Mouse (Mus musculus) heart, adult 8-10 months (tissue): ENCODE data around the gene Zfp970. TPM values are rescaled to one million over a fixed set of nuclear protein-coding genes. Genes with fewer than 3 reads are reported as not detected.
"Not testable (repeated sequence)": the region's sequence is repeated elsewhere in the genome, so short reads cannot be mapped to it uniquely, and the experiment has no call there.

Experiments
- DNase-seq: peaks from one replicate; pipeline ENCODE4 v3.0.0; 2022; ENCODE audit warnings: low spot score
- total RNA-seq, 4 experiments: library from RNA; stranded (reverse); gene quantifications; 2 replicates each; pipeline ENCODE4 v1.2.4; 2022

The Zfp970 gene
- total RNA-seq = 100 to 1,000 TPM; 568 to 760 (median 586) TPM

DNA sequence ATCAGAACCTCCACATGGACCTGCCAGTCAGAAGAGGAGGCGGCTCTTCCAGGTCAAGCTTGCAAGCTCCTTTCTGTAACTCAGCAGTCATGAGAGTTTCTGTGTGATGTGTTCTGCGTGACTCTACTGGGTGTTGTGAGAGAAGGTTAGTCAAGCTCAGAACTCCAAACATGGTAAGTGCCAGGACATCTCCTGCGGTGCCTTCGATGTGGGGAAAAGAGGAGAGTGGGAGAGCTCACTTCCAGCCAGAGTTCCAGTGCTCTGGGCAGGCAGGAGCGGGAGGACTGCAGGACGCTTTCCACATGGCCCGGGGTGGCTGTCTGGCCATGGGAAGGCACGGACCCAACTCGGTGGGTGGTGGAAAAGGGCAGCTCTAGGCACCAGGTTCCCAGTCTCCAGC, at the start of gene Zfp970:
Gene Zfp970, plus strand, starts transcription at position 58 of the 400 bp plus-strand sequence.
- DNase-seq = not testable (repeated sequence)

DNA sequence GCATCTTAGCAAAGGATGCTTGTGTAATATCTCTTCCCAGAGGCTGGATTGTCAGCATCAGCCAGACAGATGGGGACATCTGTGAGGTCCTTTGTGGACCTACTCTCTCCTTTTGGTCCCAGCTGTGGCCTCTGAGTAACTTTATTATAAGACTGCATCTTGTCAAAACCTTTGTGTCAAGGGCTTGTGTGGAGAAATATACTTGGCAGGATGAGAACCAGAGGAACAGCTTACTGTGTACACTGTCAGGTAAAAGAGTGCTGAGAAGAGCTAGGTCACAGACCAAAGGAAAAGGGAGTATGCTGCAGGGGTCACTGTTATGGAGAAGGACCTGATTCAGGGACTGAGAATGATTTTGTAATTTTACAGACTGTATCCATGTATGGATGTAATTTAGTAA, 3.7 kb downstream of the Zfp970 start:
- DNase-seq = not testable (repeated sequence)

DNA sequence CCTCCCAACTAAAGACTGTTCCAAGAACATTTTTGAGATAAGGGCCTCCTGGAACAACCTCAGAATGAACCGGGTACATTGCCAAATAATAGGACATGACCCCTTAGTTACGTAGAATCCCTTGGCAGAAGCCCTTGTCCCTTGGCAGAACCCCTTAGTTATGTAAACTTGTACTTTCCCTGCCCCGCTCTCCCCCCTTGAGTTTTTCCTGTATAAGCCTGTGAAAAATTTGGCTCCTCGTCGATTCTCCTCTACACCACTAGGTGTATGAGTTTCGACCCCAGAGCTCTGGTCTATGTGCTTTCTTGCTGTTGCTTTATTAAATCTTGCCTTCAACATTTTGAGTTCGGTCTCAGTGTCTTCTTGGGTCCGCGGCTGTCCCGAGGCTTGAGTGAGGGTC, 7.7 kb downstream of the Zfp970 start:
- DNase-seq = peak; percentile 60

- DNase-seq = not testable (repeated sequence)
These were observed 17.4 kb downstream of the Zfp970 start for GRCm38 (mm10) chr2:177481971-177482370.

DNA sequence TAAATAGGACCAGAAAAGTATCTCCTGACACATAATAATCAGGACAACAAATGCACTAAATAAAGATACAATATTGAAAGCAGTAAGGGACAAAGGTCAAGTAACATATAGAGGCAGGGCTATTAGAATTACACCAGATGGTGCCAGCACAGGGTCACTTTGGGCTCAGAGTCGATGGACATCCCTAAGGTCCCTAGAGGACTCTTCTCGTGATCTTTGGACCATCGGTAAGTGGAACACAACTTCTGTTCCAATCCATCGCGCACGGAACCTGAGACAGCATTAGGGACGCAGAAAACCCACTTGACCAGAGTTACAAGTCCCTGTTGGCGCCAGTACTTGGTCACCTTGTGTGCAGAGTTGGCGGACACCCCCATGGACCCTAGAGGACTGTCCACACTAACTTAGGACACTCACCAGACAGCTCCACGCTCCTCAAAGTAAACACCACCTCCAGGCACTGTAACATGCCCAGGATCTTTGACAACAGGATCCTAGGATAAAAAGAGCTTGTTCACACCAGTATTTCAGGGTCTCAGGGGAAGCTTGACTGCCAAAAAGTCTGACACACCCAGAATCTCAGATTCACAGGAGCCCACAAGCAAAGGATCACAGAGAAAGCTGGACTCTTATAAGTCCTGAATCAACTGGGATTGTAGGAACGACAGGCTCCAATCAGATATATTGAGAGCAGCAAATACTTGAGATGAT, 18.9 kb downstream of the Zfp970 start:
- not testable (repeated sequence) for DNase-seq

GRCm38 (mm10) chr2:177498067-177498466, 33.5 kb downstream of the Zfp970 start, which contains the start of gene Gm14403:
Gm14403 (plus strand) TSS chr2:177498215.
- DNase-seq = peak; percentile 75

DNA sequence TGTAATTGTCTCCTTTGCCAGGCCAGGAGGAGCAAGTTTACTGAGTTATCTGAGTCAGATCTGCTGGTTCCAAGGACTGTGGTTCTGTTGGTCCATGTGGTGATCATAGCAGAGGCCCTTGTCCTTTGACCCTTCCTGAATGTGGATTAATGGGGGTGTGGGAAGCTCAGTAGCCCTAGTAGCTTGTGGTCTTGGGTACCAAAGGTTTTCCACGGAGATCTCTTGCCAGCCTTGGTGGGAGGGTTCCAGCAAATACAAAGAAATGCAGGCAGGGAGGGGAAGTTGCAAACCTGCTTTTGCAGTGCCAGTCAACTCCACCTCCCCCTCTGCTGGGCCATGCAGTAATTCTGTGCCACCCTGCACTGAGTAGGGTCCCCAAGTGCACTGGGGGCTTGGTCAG, 34.6 kb downstream of the Zfp970 start:
- DNase-seq = not testable (repeated sequence)

DNA sequence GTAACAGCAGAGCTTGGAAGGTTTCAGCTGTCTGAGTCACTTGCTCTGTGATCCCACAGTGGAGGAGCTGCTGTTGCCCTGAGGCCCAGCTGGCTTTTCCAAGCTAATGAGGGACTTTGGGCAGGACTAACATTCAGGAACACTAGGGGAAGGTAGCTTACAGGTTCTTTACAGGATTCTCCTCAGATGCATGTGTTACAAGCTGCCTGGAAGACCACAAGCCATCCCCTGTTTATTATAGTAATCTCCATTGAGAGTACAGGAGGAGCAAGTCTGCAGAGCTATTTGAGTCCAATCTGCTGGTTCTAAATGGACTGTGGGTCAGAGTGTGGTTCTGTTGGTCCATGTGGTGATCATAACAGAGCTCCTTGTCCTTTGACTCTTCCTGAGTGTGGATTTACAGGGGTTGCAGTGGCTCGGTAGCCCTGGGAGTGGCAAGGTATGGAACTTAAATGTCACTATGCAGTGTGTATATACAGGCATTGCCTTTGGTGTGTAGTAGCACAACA, 40.7 kb downstream of the Zfp970 start:
- not testable (repeated sequence) for DNase-seq

DNA sequence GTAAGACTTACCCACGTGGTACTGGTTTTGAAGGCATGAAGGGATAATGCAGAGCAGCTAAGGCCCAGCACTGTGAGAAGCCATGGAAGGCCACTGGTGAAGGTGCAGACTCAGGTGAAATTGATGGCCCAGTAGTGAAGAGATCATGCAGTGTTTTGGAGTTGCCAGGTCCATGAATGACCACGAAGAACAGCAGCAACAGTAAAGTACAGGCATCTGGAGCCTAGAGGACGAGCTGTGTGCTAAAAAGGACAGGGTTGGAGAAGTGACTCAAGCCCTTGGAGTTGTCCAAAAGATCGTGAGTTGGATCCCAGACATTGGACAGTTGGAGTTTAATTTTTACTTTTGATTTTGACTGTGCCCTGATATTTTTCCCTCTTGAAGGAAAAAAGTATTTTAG, 46.8 kb downstream of the Zfp970 start:
- not testable (repeated sequence) for DNase-seq

DNA sequence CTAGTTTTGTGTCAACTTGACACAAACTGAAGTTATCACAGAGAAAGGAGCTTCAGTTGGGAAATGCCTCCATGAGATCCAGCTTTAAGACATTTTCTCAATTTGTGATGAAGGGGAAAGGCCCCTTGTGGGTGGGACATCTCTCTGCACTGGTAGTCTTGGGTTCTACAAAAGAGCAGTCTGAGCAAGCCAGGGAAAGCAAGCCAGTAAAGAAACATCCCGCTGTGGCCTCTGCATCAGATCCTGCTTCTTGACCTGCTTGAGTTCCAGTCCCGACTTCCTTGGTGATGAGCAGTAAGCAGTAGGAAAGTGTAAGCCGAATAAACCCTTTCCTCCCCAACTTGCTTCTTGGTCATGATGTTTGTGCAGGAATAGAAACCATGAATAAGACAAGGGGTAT, 47.4 kb downstream of the Zfp970 start:
- not testable (repeated sequence) for DNase-seq

GRCm38 (mm10) chr2:177513991-177514479, 49.5 kb downstream of the Zfp970 start:
- DNase-seq = not testable (repeated sequence)

- not testable (repeated sequence) for DNase-seq
These were observed 53.2 kb downstream of the Zfp970 start for GRCm38 (mm10) chr2:177517746-177518145.

DNA sequence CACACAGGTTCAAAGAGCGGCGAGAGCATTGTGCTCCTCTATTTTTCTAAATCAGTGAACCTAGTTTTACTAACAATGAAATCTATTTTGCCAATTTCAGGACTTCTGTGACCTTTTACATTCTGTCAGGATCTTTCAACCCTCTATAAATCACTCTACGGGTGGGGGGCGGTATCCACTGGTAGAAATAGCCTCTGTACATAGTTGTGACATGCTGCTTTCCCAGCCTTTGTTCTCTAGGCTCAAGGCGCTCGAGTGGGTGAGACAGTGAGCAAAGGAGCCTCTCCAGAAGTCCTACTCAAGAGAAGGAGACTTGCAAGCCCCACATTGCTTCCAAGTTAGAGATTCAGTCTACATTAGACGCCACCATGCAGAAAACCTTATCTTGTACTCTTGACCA, 53.8 kb downstream of the Zfp970 start:
- not testable (repeated sequence) for DNase-seq

DNA sequence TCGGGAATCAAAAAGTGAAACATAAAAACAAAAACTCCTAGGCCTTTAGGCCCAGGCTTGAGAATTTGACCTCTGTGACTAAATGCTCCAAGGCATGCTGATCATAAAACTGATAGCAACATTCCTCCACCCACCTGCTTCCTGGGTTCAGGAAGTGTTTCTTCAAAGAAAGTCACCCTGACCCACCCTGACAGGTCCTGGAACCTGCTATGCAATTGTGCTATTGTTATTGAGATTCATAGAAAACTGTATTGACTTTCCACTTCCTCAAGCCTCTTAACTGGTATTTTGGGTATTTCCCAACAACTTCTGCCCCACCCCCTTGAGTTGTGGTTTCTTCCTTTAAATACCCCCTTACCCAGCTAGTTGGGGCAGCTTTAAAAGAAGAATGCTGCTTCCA, 54.4 kb downstream of the Zfp970 start:
- DNase-seq = not testable (repeated sequence)

GRCm38 (mm10) chr2:177520035-177520434, 55.5 kb downstream of the Zfp970 start:
- no peak for DNase-seq

GRCm38 (mm10) chr2:177523061-177523460, 58.5 kb downstream of the Zfp970 start:
- no peak for DNase-seq

GRCm38 (mm10) chr2:177523674-177524073, 59.1 kb downstream of the Zfp970 start:
- DNase-seq = not testable (repeated sequence)

GRCm38 (mm10) chr2:177524171-177524570, 59.6 kb downstream of the Zfp970 start:
- DNase-seq = not testable (repeated sequence)

Other genes with a start within 250 kb of the Zfp970 start
- gene Gm14409, start 197.7 kb upstream of the Zfp970 start, total RNA-seq = 1 to 10 TPM in 3 of 4 experiments, under 1 TPM in 1; 0.89 to 2.1 (median 1.7) TPM
- gene Gm14412, start 140.4 kb upstream of the Zfp970 start, total RNA-seq = 1 to 10 TPM; 1.3 to 1.9 (median 1.5) TPM
- 10 to 100 TPM; 16.2 to 18.2 (median 17.7) TPM for gene Gm14418, start 66.4 kb upstream of the Zfp970 start, total RNA-seq
- gene Gm14403, start 33.5 kb downstream of the Zfp970 start, total RNA-seq = 100 to 1,000 TPM in 1 of 4 experiments, 10 to 100 TPM in 3; 76.9 to 109 (median 91.3) TPM
- gene Gm14406, start 113.5 kb downstream of the Zfp970 start, total RNA-seq = under 1 TPM in 1 of 4 experiments, not detected in 3; 0.69 TPM